Mouse (Mus musculus): Measurements from ENCODE around the gene Rbm39. TPM values are rescaled to one million over a fixed set of nuclear protein-coding genes. Genes with fewer than 3 reads are reported as not detected.

Rbm39 gene
- 51.3 TPM for polyA plus RNA-seq (2012; fragmentation: generic; extraction: Trizol)
- long read RNA-seq, experiment 1, transcript Rbm39-205 (2 exons, 1,008 nt) = minor isoform, 13 of 256 reads
- long read RNA-seq, experiment 1, transcript Rbm39-203 (17 exons, 2,810 nt) = major isoform, 51 of 256 reads
- long read RNA-seq, experiment 1, transcript Rbm39-201 (17 exons, 2,711 nt) = minor isoform, 47 of 256 reads
- long read RNA-seq, experiment 1, transcript Rbm39-208 (4 exons, 672 nt) = minor isoform, 10 of 256 reads
- long read RNA-seq, experiment 1, partial matches to known transcripts = 91 of 256 reads
- long read RNA-seq, experiment 1, other reads (novel, unspliced or antisense) = 31 of 256 reads
- long read RNA-seq, experiment 2, transcript Rbm39-225 (18 exons, 2,120 nt) = minor isoform, 34 of 744 reads
- long read RNA-seq, experiment 2, transcript Rbm39-203 (17 exons, 2,810 nt) = minor isoform, 260 of 744 reads
- long read RNA-seq, experiment 2, transcript Rbm39-223 (18 exons, 2,127 nt) = minor isoform, 8 of 744 reads
- long read RNA-seq, experiment 2, transcript Rbm39-201 (17 exons, 2,711 nt) = major isoform, 288 of 744 reads
- long read RNA-seq, experiment 2, partial matches to known transcripts = 31 of 744 reads
- long read RNA-seq, experiment 2, other reads (novel, unspliced or antisense) = 121 of 744 reads

DNA sequence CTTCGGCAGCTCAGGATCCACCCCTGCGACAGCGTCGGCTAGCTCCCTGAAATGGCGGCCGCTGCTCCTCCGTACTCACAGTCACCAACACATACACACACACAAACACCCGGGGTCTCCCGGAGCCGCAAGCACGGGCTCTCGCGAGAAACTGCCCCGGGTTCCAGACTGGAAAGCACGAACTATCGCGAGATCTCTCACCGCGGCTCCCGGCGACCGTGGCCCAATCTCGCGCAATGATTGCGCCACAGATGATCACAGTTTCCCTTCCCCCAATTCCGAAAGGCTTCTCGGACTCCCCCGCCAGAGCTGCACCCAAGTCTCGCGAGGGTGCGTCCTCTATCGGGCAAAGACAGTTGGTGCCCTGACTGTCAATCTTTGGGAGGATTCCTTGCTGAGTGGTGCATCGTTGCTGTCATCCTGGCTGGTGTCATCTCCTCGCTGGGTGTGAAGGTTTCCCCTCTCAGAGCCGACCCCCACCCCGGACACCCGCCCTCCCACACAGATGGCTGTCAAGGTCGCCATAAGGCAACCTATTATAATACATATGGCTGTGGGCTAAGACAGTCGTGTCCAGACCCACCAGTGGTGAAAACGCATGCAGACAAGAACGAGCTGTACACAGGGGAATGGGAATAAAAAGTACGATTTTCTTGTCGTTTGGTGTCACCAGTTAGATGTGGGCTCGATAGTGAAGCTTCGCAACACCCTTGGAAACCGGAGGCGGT is at the start of gene Rbm39:
Rbm39 (minus strand) TSS at position 145 of the 728 bp plus-strand sequence.
- Histone ChIP-seq H3ac (ENCODE audit: control insufficient read depth, insufficient read length, low read depth) (peak within 1 kb of the TSS; percentile 98), H3K79me2 (ENCODE audit: control insufficient read depth, insufficient read depth) (peaks cover 48% of the 10 kb centered on the region), H3K79me3 (ENCODE audit: low read depth) (peaks cover 42% of the 10 kb centered on the region), H3K4me3 (ENCODE audit: insufficient read depth, poor library complexity, severe bottlenecking) (peak within 1 kb of the TSS; percentile 99), H3K27me3 (ENCODE audit: control insufficient read depth, insufficient read depth, insufficient read length) (no peaks in the 10 kb centered on the region), H3K36me3 (ENCODE audit: control insufficient read depth, insufficient read depth) (peaks cover 40% of the 10 kb centered on the region)
- TF ChIP-seq USF1 (IDR thresholded peaks at IDR 0.05; ENCODE audit: low read depth) = no peak
- peak; percentile 47 for TF ChIP-seq MAX (IDR thresholded peaks at IDR 0.05)
- TF ChIP-seq CEBPB (IDR thresholded peaks at IDR 0.05; ENCODE audit: low read depth) = peak; percentile 99

DNA sequence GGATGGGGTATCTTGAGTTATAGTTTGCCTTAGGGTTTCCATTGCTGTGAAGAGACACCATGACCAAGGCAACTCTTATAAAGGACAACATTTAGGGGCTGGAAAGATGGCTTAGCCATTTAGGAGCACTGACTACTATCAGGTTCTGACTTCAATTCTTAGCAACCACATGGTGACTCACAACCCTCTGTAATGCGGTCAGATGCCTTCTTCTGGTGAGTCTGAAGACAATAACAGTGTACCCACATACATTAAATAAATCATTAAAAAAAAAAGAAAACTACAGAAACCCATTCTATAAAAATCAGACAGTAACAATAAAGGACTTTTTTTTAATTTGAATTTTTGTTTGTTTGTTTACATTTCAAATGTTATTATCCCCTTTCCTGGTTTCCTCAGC is 49.1 kb upstream of the Rbm39 start:
- Histone ChIP-seq H3K36me3 (ENCODE audit: control insufficient read depth, insufficient read depth) (peaks cover 41% of the 10 kb centered on the region), H3K27me3 (ENCODE audit: control insufficient read depth, insufficient read depth, insufficient read length) (no peaks in the 10 kb centered on the region), H3K79me2 (ENCODE audit: control insufficient read depth, insufficient read depth) (peaks cover 93% of the 10 kb centered on the region), H3ac (ENCODE audit: control insufficient read depth, insufficient read length, low read depth) (no peak overlapping the region), H3K79me3 (ENCODE audit: low read depth) (peaks cover 63% of the 10 kb centered on the region), H3K4me3 (ENCODE audit: insufficient read depth, poor library complexity, severe bottlenecking) (no peak overlapping the region)
- TF ChIP-seq MAX (IDR thresholded peaks at IDR 0.05) (no peak), USF1 (IDR thresholded peaks at IDR 0.05; ENCODE audit: low read depth) (no peak), FOSL1 (IDR thresholded peaks at IDR 0.05; ENCODE audit: insufficient read depth, low read length, poor library complexity, severe bottlenecking) (no peak), CEBPB (IDR thresholded peaks at IDR 0.05; ENCODE audit: low read depth) (no peak), CTCF (IDR thresholded peaks at IDR 0.05; ENCODE audit: control insufficient read depth, insufficient read depth, insufficient read length) (no peak), MYOG (IDR thresholded peaks at IDR 0.05; ENCODE audit: control insufficient read depth, extremely low read depth, insufficient read length) (no peak)

- Histone ChIP-seq H3K36me3 (ENCODE audit: control insufficient read depth, insufficient read depth) (peaks cover 50% of the 10 kb centered on the region), H3K79me2 (ENCODE audit: control insufficient read depth, insufficient read depth) (peaks cover 93% of the 10 kb centered on the region), H3K79me3 (ENCODE audit: low read depth) (peaks cover 64% of the 10 kb centered on the region), H3ac (ENCODE audit: control insufficient read depth, insufficient read length, low read depth) (no peak overlapping the region), H3K4me3 (ENCODE audit: insufficient read depth, poor library complexity, severe bottlenecking) (no peak overlapping the region), H3K27me3 (ENCODE audit: control insufficient read depth, insufficient read depth, insufficient read length) (no peaks in the 10 kb centered on the region)
- TF ChIP-seq MYOG (IDR thresholded peaks at IDR 0.05; ENCODE audit: control insufficient read depth, extremely low read depth, insufficient read length) (no peak), CTCF (IDR thresholded peaks at IDR 0.05; ENCODE audit: control insufficient read depth, insufficient read depth, insufficient read length) (no peak), MYOD1 (IDR thresholded peaks at IDR 0.05; ENCODE audit: control insufficient read depth, insufficient read length, low read depth) (peak; percentile 90), FOSL1 (IDR thresholded peaks at IDR 0.05; ENCODE audit: insufficient read depth, low read length, poor library complexity, severe bottlenecking) (no peak)
Observed at GRCm38 (mm10) chr2:156227689-156228088, 47.7 kb upstream of the Rbm39 start.

DNA sequence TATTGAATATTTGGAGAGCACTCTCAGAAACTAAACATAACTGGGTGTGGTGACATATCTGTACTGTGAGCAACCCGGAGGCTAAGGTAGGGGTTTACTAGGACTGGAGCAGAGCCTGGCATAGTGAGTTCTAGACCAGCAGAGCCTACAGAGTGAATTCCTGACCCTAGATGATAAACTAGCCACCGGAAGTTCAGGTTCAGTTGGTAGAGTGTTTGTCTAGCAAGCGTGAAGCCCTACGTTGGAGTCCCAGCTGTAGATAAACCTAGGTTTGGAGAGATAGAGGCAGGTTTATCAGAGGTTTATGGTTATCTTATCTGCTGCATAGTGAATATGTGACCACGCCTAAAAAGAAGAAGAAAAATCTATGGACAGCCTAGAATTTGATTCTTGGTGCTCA is 44.0 kb upstream of the Rbm39 start:
- no peak for TF ChIP-seq USF1 (IDR thresholded peaks at IDR 0.05; ENCODE audit: low read depth)
- no peak for TF ChIP-seq FOSL1 (IDR thresholded peaks at IDR 0.05; ENCODE audit: insufficient read depth, low read length, poor library complexity, severe bottlenecking)
- no peak for TF ChIP-seq CTCF (IDR thresholded peaks at IDR 0.05; ENCODE audit: control insufficient read depth, insufficient read depth, insufficient read length)
- no peak for TF ChIP-seq MAX (IDR thresholded peaks at IDR 0.05)
- TF ChIP-seq MYOD1 (IDR thresholded peaks at IDR 0.05; ENCODE audit: control insufficient read depth, insufficient read length, low read depth) = no peak
- TF ChIP-seq CEBPB (IDR thresholded peaks at IDR 0.05; ENCODE audit: low read depth) = no peak
- TF ChIP-seq MYOG (IDR thresholded peaks at IDR 0.05; ENCODE audit: control insufficient read depth, extremely low read depth, insufficient read length) = no peak
- Histone ChIP-seq H3K36me3 (ENCODE audit: control insufficient read depth, insufficient read depth) (peaks cover 43% of the 10 kb centered on the region), H3ac (ENCODE audit: control insufficient read depth, insufficient read length, low read depth) (no peak overlapping the region), H3K79me2 (ENCODE audit: control insufficient read depth, insufficient read depth) (peaks cover 94% of the 10 kb centered on the region), H3K27me3 (ENCODE audit: control insufficient read depth, insufficient read depth, insufficient read length) (no peaks in the 10 kb centered on the region), H3K4me3 (ENCODE audit: insufficient read depth, poor library complexity, severe bottlenecking) (no peak overlapping the region), H3K79me3 (ENCODE audit: low read depth) (peaks cover 60% of the 10 kb centered on the region)

DNA sequence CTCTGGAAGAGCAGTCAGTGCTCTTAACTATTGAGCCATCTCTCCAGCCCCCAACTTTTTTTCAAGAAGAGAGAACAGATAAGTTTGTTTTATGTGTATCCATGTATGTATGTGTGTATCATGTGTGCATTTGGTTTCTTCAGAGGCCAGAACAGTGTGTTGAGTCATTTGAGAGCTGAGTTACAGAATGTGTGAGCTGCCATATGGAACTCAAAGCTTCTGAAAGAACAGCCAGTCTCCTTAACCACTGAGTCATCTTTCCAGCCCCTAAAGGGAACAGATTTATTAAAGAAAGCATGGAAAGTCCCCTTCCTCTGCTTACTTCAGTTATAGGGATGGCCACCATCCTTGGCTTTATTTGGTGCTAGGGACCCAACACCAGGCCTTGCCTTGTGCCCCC is 42.1 kb upstream of the Rbm39 start:
- no peaks in the 10 kb centered on the region for H3K27me3 ChIP-seq (ENCODE audit: control insufficient read depth, insufficient read depth, insufficient read length)
- H3K36me3 ChIP-seq (ENCODE audit: control insufficient read depth, insufficient read depth) = peaks cover 46% of the 10 kb centered on the region
- H3K4me3 ChIP-seq (ENCODE audit: insufficient read depth, poor library complexity, severe bottlenecking) = no peak overlapping the region
- peaks cover 94% of the 10 kb centered on the region for H3K79me2 ChIP-seq (ENCODE audit: control insufficient read depth, insufficient read depth)
- no peak for TF ChIP-seq CEBPB (IDR thresholded peaks at IDR 0.05; ENCODE audit: low read depth)
- TF ChIP-seq MAX (IDR thresholded peaks at IDR 0.05) = no peak
- no peak for TF ChIP-seq USF1 (IDR thresholded peaks at IDR 0.05; ENCODE audit: low read depth)
- no peak for TF ChIP-seq CTCF (IDR thresholded peaks at IDR 0.05; ENCODE audit: control insufficient read depth, insufficient read depth, insufficient read length)
- TF ChIP-seq MYOG (IDR thresholded peaks at IDR 0.05; ENCODE audit: control insufficient read depth, extremely low read depth, insufficient read length) = no peak
- no peak for TF ChIP-seq MYOD1 (IDR thresholded peaks at IDR 0.05; ENCODE audit: control insufficient read depth, insufficient read length, low read depth)
- TF ChIP-seq FOSL1 (IDR thresholded peaks at IDR 0.05; ENCODE audit: insufficient read depth, low read length, poor library complexity, severe bottlenecking) = no peak
- peaks cover 56% of the 10 kb centered on the region for H3K79me3 ChIP-seq (ENCODE audit: low read depth)
- H3ac ChIP-seq (ENCODE audit: control insufficient read depth, insufficient read length, low read depth) = no peak overlapping the region
